Mouse (Mus musculus) heart, embryonic 12.5 days (tissue): ENCODE measurements around the gene Lmbr1l. TPM values are rescaled to one million over a fixed set of nuclear protein-coding genes. Genes with fewer than 3 reads are reported as not detected.

Experiments
- ATAC-seq: fragments of 200-750 bp; cut with Nextera tagmentation; 2 replicates; pipeline ENCODE4 v1.8.0; 2017; ENCODE audit warnings: moderate TSS enrichment, moderate library complexity; ENCODE audit not compliant: insufficient number of reproducible peaks, low FRiP score
- H3K27ac ChIP-seq: fragments of 300-500 bp; sonication (generic); 2 replicates; pipeline ENCODE4 v1.5.1; 2016; ENCODE audit warnings: mild to moderate bottlenecking, moderate library complexity; ENCODE audit not compliant: poor library complexity, severe bottlenecking
- H3K27me3 ChIP-seq: fragments of 300-500 bp; sonication (generic); replicated peaks from 2 replicates; pipeline ENCODE4 v1.6.1; 2016; ENCODE audit warnings: mild to moderate bottlenecking, moderate library complexity
- H3K36me3 ChIP-seq: fragments of 300-500 bp; sonication (generic); 2 replicates; pipeline ENCODE4 v1.6.1; 2016; ENCODE audit warnings: mild to moderate bottlenecking, moderate library complexity
- H3K4me1 ChIP-seq: fragments of 300-500 bp; sonication (generic); replicated peaks from 2 replicates; pipeline ENCODE4 v1.6.1; 2016; ENCODE audit warnings: mild to moderate bottlenecking
- H3K4me2 ChIP-seq: fragments of 300-500 bp; sonication (generic); 2 replicates; pipeline ENCODE4 v1.6.1; 2016; ENCODE audit warnings: mild to moderate bottlenecking, moderate library complexity
- H3K4me3 ChIP-seq: fragments of 300-500 bp; sonication (generic); 2 replicates; pipeline ENCODE4 v1.5.1; 2016; ENCODE audit warnings: mild to moderate bottlenecking
- H3K9ac ChIP-seq: fragments of 300-500 bp; sonication (generic); 2 replicates; pipeline ENCODE4 v1.6.1; 2016; ENCODE audit warnings: mild to moderate bottlenecking, moderate library complexity
- H3K9me3 ChIP-seq: fragments of 300-500 bp; sonication (generic); replicated peaks from 2 replicates; pipeline ENCODE4 v1.6.1; 2016; ENCODE audit warnings: mild to moderate bottlenecking, moderate library complexity
- WGBS: fragments of 180-500 bp; shearing (Covaris S2); methylation state at CpG from one replicate; pipeline ENCODE4 v1.1.7; 2016; 5-methylcytosine and 5-hydroxymethylcytosine counted together
- polyA plus RNA-seq: library from polyadenylated mRNA; unstranded; fragments of >200 nt; fragmentation: Nextera tagmentation; extraction: Ambion mirVana; gene quantifications from 2 replicates; pipeline ENCODE4 v1.2.1, GENCODE M21; 2016

Gene Lmbr1l
- polyA plus RNA-seq, 1 experiment from 2014 or later, result 16.9 TPM

DNA sequence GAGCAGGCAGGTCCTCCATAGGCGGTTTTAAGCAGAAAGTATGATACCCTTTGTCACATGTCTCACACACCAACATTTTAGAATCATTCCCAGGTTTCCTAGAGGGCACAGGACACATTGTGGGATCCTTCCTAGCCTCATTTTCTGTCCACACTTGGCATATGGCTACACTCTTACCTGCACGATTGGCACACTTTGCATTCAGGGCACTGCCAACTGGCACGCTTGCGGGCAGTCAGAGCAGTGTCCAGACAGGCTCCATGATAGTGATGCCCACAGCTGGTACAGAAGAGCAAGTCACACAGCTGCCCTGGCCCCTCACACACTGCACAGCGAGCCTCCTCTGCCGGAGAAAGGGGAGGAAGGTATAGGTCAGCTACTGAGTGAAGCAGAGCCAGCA lies 53.1 kb downstream of the Lmbr1l start:
- Histone ChIP-seq H3K4me2 (no peak overlapping the region), H3K4me1 (peaks cover 31% of the 10 kb centered on the region), H3K36me3 (peaks cover 67% of the 10 kb centered on the region), H3K9me3 (no peaks in the 10 kb centered on the region), H3K27me3 (no peaks in the 10 kb centered on the region), H3K27ac (no peak overlapping the region), H3K4me3 (no peak overlapping the region), H3K9ac (no peak overlapping the region)
- no peak for ATAC-seq
- 93% methylated on average over 6 of the region's 6 CpGs for WGBS

DNA sequence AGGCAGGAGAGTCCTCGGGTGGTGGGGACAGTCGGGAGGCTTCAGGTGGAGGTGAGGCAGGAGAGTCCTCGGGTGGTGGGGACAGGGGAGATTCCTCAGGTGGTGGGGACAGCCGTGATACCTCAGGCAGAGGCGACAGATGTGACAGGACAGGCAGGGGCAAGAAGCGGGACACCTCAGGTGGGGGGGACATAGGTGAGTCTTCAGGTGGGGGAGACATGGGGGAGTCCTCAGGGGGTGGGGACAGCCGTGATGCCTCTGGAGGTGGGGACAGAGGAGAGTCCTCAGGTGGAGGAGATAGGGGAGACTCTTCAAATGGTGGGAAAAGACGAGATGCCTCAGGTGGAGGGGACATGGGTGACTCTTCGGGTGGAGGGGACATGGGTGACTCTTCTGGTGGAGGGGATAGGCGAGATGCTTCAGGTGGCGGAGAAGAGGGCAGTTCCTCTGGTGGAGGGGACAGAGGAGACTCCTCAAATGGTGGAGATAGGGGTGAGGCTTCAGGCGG lies 54.5 kb downstream of the Lmbr1l start:
- Histone ChIP-seq H3K9ac (no peak overlapping the region), H3K4me3 (no peak overlapping the region), H3K4me2 (no peak overlapping the region), H3K9me3 (no peaks in the 10 kb centered on the region), H3K27me3 (no peaks in the 10 kb centered on the region), H3K27ac (no peak overlapping the region), H3K4me1 (peaks cover 17% of the 10 kb centered on the region), H3K36me3 (peaks cover 80% of the 10 kb centered on the region)
- WGBS, result 91% methylated on average over 12 of the region's 12 CpGs
- no peak for ATAC-seq

DNA sequence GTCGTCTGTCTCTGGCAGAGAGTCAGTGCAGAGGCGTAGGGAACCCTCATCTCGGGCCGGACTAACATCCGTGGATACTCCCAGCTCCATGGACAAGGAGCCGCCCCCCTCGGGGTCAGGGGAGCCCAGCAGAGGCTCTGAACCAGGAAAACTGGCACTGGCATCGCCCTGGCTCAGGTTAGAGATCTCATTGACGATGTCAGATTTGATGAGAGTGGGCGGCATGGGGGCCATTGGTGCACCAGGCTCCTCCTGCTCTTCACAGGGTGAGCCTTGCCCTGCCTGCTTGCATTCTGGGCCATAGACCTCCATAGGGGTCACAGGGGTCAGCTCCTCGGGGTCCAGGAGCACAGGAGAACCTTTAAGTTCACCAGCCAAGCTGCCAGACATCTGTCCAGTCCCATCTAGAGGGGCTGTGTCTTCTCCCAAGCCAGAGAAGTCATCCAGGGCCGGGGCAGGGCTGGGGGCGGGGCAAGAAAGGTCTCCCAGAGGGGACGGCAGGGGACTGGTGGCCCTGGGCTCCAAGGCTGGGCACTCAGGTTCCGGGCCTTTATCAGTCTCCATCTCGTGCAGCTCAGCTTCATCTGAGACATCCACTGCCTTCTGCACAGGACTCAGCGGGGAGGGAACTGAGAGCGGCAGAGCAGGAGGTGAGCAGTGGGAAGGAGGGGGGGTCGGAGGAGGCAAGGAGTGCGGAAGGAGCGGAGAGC lies 56.2 kb downstream of the Lmbr1l start:
- no peaks in the 10 kb centered on the region for H3K27me3 ChIP-seq
- H3K4me3 ChIP-seq, result no peak overlapping the region
- no peak overlapping the region for H3K4me2 ChIP-seq
- no peaks in the 10 kb centered on the region for H3K9me3 ChIP-seq
- H3K27ac ChIP-seq, result no peak overlapping the region
- H3K9ac ChIP-seq, result no peak overlapping the region
- WGBS, result 87% methylated on average over 21 of the region's 21 CpGs
- 0 out of 2 replicates have a peak, but pooled peaks cover under 1% of the 10 kb centered on the region for H3K4me1 ChIP-seq
- peaks cover 97% of the 10 kb centered on the region for H3K36me3 ChIP-seq
- no peak for ATAC-seq

DNA sequence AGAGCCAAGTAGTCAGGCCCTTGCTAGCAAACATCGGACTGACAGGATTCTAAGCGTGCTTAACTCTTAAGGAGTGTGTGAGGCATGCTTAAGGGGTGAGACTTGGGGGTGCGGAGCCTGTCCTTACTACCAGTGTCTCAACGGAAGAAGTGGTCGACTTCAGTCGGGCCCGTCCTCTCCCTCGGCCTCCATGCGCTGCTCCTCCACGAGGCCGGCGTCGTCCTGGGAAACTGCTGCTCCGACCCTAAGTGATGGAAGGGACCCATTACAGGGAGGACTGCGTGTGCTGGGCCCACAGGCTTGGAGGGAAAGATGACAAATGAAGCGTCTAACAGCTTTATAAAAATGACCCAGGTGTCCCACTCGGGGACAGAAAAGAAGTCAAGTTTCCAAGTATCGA lies 57.1 kb downstream of the Lmbr1l start:
- Histone ChIP-seq H3K9ac (no peak overlapping the region), H3K4me2 (no peak overlapping the region), H3K27ac (no peak overlapping the region), H3K4me3 (no peak overlapping the region), H3K9me3 (no peaks in the 10 kb centered on the region), H3K36me3 (peaks cover 99% of the 10 kb centered on the region), H3K4me1 (no peaks in the 10 kb centered on the region), H3K27me3 (no peaks in the 10 kb centered on the region)
- ATAC-seq, result no peak
- 94% methylated on average over 18 of the region's 18 CpGs for WGBS

DNA sequence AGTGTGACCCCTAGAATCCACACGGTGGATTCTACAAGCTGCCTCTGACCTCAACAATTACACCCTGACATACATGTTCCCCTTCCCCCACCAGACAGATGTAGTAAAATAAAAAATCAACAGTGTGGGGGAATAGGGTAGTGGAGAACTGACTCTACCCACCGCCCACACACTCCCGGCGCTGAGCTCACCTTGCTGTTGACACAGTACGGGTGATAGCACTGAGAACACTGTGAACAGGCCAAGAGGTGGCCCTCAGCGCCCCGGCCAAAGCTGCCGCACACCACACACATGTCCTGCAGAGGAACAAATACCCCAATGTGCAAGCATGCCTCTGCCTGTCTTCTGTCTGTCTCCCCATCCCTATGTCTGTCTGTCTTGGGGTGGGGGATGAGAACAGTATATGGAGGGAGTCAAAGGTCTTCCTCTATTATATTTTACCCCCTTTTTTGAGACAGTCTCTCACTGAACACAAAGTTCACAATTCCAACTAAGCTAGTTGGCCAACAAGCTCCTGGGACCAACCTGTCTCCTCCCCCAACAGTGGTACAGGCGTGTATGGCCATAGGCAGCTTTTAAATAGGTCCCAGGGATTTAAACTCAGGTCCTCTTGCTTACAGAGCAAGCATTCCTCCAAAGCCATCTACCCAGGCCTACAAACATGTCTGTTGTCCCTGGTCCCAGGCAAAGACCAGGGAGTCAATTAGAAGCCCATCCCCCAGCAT lies 58.5 kb downstream of the Lmbr1l start:
- H3K4me2 ChIP-seq, result no peak overlapping the region
- H3K9me3 ChIP-seq, result no peaks in the 10 kb centered on the region
- 80% methylated on average over 9 of the region's 9 CpGs for WGBS
- H3K27ac ChIP-seq, result no peak overlapping the region
- no peaks in the 10 kb centered on the region for H3K27me3 ChIP-seq
- no peaks in the 10 kb centered on the region for H3K4me1 ChIP-seq
- H3K36me3 ChIP-seq, result peaks cover 99% of the 10 kb centered on the region
- no peak overlapping the region for H3K4me3 ChIP-seq
- H3K9ac ChIP-seq, result no peak overlapping the region
- no peak for ATAC-seq

DNA sequence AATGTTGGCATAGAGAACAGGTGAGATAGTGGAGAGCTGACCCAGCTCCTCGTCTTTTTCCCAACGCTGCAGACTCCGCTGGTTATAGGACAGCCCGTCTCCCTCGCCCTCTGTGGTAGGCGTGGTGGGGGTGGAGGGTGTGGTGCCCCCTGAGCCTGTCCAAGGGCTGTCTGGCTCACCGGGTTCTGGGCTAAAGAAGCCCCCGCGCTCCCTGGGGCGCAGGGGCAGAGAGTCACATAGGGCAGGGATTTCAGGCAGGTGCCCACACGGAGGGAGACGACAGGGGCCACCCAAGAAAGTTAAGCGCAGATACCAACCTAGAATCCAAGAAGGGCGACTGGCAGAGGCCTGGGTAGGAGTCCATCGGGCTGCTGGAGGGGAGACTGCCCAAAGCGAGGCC lies 63.8 kb downstream of the Lmbr1l start:
- Histone ChIP-seq H3K27me3 (no peaks in the 10 kb centered on the region), H3K36me3 (peaks cover 99% of the 10 kb centered on the region), H3K9me3 (no peaks in the 10 kb centered on the region), H3K9ac (no peak overlapping the region), H3K4me3 (no peak overlapping the region), H3K27ac (no peak overlapping the region), H3K4me2 (no peak overlapping the region), H3K4me1 (no peaks in the 10 kb centered on the region)
- no peak for ATAC-seq
- 90% methylated on average over 16 of the region's 16 CpGs for WGBS

Other genes with a start within 250 kb of the Lmbr1l start
- gene Rnd1, start 240.8 kb downstream of the Lmbr1l start, polyA plus RNA-seq, result 0.91 and 1.1 TPM in 2 replicates
- 0.33 and 0.62 TPM in 2 replicates for gene Ccdc65, start 210.0 kb downstream of the Lmbr1l start, polyA plus RNA-seq
- gene Fkbp11, start 190.0 kb downstream of the Lmbr1l start, polyA plus RNA-seq, result 13.2 and 17.8 TPM in 2 replicates
- 46.3 and 46.9 TPM in 2 replicates for gene Arf3, start 155.0 kb downstream of the Lmbr1l start, polyA plus RNA-seq
- not detected in 2 replicates for gene Wnt10b, start 140.1 kb downstream of the Lmbr1l start, polyA plus RNA-seq
- gene Wnt1, start 128.4 kb downstream of the Lmbr1l start, polyA plus RNA-seq, result not detected in 2 replicates
- gene Ddn, start 108.7 kb downstream of the Lmbr1l start, polyA plus RNA-seq, result 0.04 and 0.14 TPM in 2 replicates
- 81.5 and 83.5 TPM in 2 replicates for gene Prkag1, start 86.7 kb downstream of the Lmbr1l start, polyA plus RNA-seq
- 9.2 and 10.3 TPM in 2 replicates for gene Kmt2d, start 47.0 kb downstream of the Lmbr1l start, polyA plus RNA-seq
- 4.3 and 6.1 TPM in 2 replicates for gene Rhebl1, start 23.7 kb downstream of the Lmbr1l start, polyA plus RNA-seq
- 4.5 and 4.6 TPM in 2 replicates for gene Dhh, start 19.7 kb downstream of the Lmbr1l start, polyA plus RNA-seq
- gene Tuba1b, start 16.3 kb upstream of the Lmbr1l start, polyA plus RNA-seq, result 1,481 and 1,517 TPM in 2 replicates
- not detected in 2 replicates for gene Gm49450, start 35.3 kb upstream of the Lmbr1l start, polyA plus RNA-seq
- 1,110 and 1,118 TPM in 2 replicates for gene Tuba1a, start 35.5 kb upstream of the Lmbr1l start, polyA plus RNA-seq
- 135 and 139 TPM in 2 replicates for gene Tuba1c, start 111.7 kb upstream of the Lmbr1l start, polyA plus RNA-seq
- gene Prph, start 136.9 kb upstream of the Lmbr1l start, polyA plus RNA-seq, result 0.22 and 0.50 TPM in 2 replicates
- gene Troap, start 156.3 kb upstream of the Lmbr1l start, polyA plus RNA-seq, result 27.2 and 28.0 TPM in 2 replicates
- 0.34 and 0.46 TPM in 2 replicates for gene C1ql4, start 169.6 kb upstream of the Lmbr1l start, polyA plus RNA-seq
- 1.2 TPM in 2 replicates for gene Dnajc22, start 174.9 kb upstream of the Lmbr1l start, polyA plus RNA-seq
- 57.2 and 58.5 TPM in 2 replicates for gene Spats2, start 207.7 kb upstream of the Lmbr1l start, polyA plus RNA-seq